13 mouse cellular contexts compared by ENCODE assay signal in genomic region chr8:110676702-110677101, GRCm38 (mm10). TPM values are rescaled to one million over a fixed set of nuclear protein-coding genes. Genes with fewer than 3 reads are reported as not detected.
DNase-seq lines count a peak whose midpoint lies in the region; ATAC-seq and TF ChIP-seq lines count a peak whose summit lies in the region.
"Had no signal": no experiment of that assay in that cellular context is flagged by ENCODE, and none has a peak within 500 bp of the region (broad histone marks: within the 10 kb centered on the region; RNA-seq: fewer than 3 reads in every experiment).

No protein-coding gene starts in this region.

- H3K4me1 ChIP-seq in hindbrain, postnatal 0 days (ENCODE audit: insufficient read depth, low read length), result 0 out of 2 replicates have a peak, but pooled peaks cover 6% of the 10 kb centered on the region
- no peaks in the 10 kb centered on the region for H3K4me1 ChIP-seq in hindbrain, embryonic 16.5 days (ENCODE audit: control insufficient read depth, insufficient read depth, low read depth, low read length)
- peaks cover 63% of the 10 kb centered on the region for H3K4me1 ChIP-seq in embryonic facial prominence, embryonic 13.5 days
- peaks cover 19% of the 10 kb centered on the region for H3K4me1 ChIP-seq in heart, embryonic 16.5 days (ENCODE audit: control insufficient read depth, insufficient read depth, low read length)
- H3K4me1 ChIP-seq in kidney, adult 2 months (ENCODE audit: control insufficient read depth, insufficient read depth, low read length), result no peaks in the 10 kb centered on the region

- no peak overlapping the region for H3K4me3 ChIP-seq in hindbrain, postnatal 0 days (ENCODE audit: low read length)
- H3K4me3 ChIP-seq in hindbrain, embryonic 16.5 days (ENCODE audit: low read length), result no peak overlapping the region
- H3K4me3 ChIP-seq in embryonic facial prominence, embryonic 13.5 days, result no peak overlapping the region
- H3K4me3 ChIP-seq in heart, embryonic 16.5 days (ENCODE audit: low read length), result no peak overlapping the region
- H3K4me3 ChIP-seq in kidney, adult 2 months (ENCODE audit: insufficient read depth, low read depth, low read length), result no peak overlapping the region

- H3K9me3 ChIP-seq in hindbrain, postnatal 0 days (ENCODE audit: low read length), result no peaks in the 10 kb centered on the region
- H3K9me3 ChIP-seq in hindbrain, embryonic 16.5 days (ENCODE audit: control insufficient read depth, low read length), result no peaks in the 10 kb centered on the region
- no peaks in the 10 kb centered on the region for H3K9me3 ChIP-seq in embryonic facial prominence, embryonic 13.5 days
- H3K9me3 ChIP-seq in heart, embryonic 16.5 days (replicated peaks; ENCODE audit: control insufficient read depth, low read length), result no peaks in the 10 kb centered on the region

- no peak overlapping the region for H3K4me2 ChIP-seq in hindbrain, postnatal 0 days (ENCODE audit: low read depth, low read length)
- no peak overlapping the region for H3K4me2 ChIP-seq in hindbrain, embryonic 16.5 days (ENCODE audit: low read length)
- H3K4me2 ChIP-seq in embryonic facial prominence, embryonic 13.5 days, result peak overlapping the region; percentile 27
- no peak overlapping the region for H3K4me2 ChIP-seq in heart, embryonic 16.5 days (ENCODE audit: low read depth, low read length)

- H3K27ac ChIP-seq in hindbrain, postnatal 0 days, result no peak overlapping the region
- no peak overlapping the region for H3K27ac ChIP-seq in hindbrain, embryonic 16.5 days (ENCODE audit: low read depth, low read length)
- peak overlapping the region; percentile 96 for H3K27ac ChIP-seq in embryonic facial prominence, embryonic 13.5 days
- peak overlapping the region; percentile 85 for H3K27ac ChIP-seq in heart, embryonic 16.5 days (ENCODE audit: low read length)
- no peak overlapping the region for H3K27ac ChIP-seq in kidney, adult 2 months (ENCODE audit: insufficient read depth, low read depth, low read length)

- peak; percentile 69 for ATAC-seq in hindbrain, postnatal 0 days
- no peak for ATAC-seq in hindbrain, embryonic 16.5 days
- peak; percentile 87 for ATAC-seq in embryonic facial prominence, embryonic 13.5 days (ENCODE audit: insufficient number of reproducible peaks, insufficient read depth, low FRiP score, low TSS enrichment, low read depth)
- ATAC-seq in heart, embryonic 16.5 days (replicated peaks; ENCODE audit: extremely low read depth, insufficient read depth, low FRiP score), result peak; percentile 56
- ATAC-seq: forebrain, embryonic 14.5 days; liver, postnatal 0 days had no signal

- H3K36me3 ChIP-seq in hindbrain, postnatal 0 days (ENCODE audit: insufficient read depth, low read length), result 0 out of 2 replicates have a peak, but pooled peaks cover 9% of the 10 kb centered on the region
- peaks cover 3% of the 10 kb centered on the region for H3K36me3 ChIP-seq in hindbrain, embryonic 16.5 days (ENCODE audit: control insufficient read depth, insufficient read depth, low read length)
- peaks cover 19% of the 10 kb centered on the region for H3K36me3 ChIP-seq in embryonic facial prominence, embryonic 13.5 days
- H3K36me3 ChIP-seq in heart, embryonic 16.5 days (ENCODE audit: control insufficient read depth, insufficient read depth), result no peaks in the 10 kb centered on the region
- H3K36me3 ChIP-seq in kidney, adult 2 months (ENCODE audit: control insufficient read depth, insufficient read depth, low read length), result no peaks in the 10 kb centered on the region

- WGBS in hindbrain, postnatal 0 days, result 62% methylated on average over 5 of the region's 5 CpGs
- 85% methylated on average over 5 of the region's 5 CpGs for WGBS in hindbrain, embryonic 16.5 days
- 21% methylated on average over 5 of the region's 5 CpGs for WGBS in embryonic facial prominence, embryonic 13.5 days
- WGBS in heart, embryonic 16.5 days, result 32% methylated on average over 5 of the region's 5 CpGs
- WGBS in kidney, adult 2 months, result 86% methylated on average over 5 of the region's 5 CpGs

- H3K27me3 ChIP-seq in hindbrain, postnatal 0 days (ENCODE audit: insufficient read depth, low read length), result no peaks in the 10 kb centered on the region
- H3K27me3 ChIP-seq in hindbrain, embryonic 16.5 days (replicated peaks; ENCODE audit: control insufficient read depth, insufficient read depth, low read length), result no peaks in the 10 kb centered on the region
- no peaks in the 10 kb centered on the region for H3K27me3 ChIP-seq in embryonic facial prominence, embryonic 13.5 days
- H3K27me3 ChIP-seq in heart, embryonic 16.5 days (ENCODE audit: control insufficient read depth, insufficient read depth, low read length), result no peaks in the 10 kb centered on the region
- no peaks in the 10 kb centered on the region for H3K27me3 ChIP-seq in kidney, adult 2 months (replicated peaks; ENCODE audit: control insufficient read depth, insufficient read depth, low read length)
- H3K27me3 ChIP-seq: CH12.LX had no signal

- TF ChIP-seq POLR2A in kidney, adult 2 months (IDR thresholded peaks at IDR 0.05; ENCODE audit: low read depth, low read length), result no peak

- no peak overlapping the region for H3K9ac ChIP-seq in hindbrain, postnatal 0 days (replicated peaks; ENCODE audit: low read length)
- no peak overlapping the region for H3K9ac ChIP-seq in hindbrain, embryonic 16.5 days (ENCODE audit: low read depth, low read length)
- no peak overlapping the region for H3K9ac ChIP-seq in embryonic facial prominence, embryonic 13.5 days
- H3K9ac ChIP-seq in heart, embryonic 16.5 days (ENCODE audit: low read length), result peak overlapping the region; percentile 28; the same call in 1 of the 2 replicates
- H3K9ac ChIP-seq: liver, postnatal 0 days had no signal

- TF ChIP-seq CTCF in hindbrain, postnatal 0 days (IDR thresholded peaks at IDR 0.05; ENCODE audit: low read depth), result no peak
- no peak for TF ChIP-seq CTCF in kidney, adult 2 months (conservative IDR thresholded peaks at IDR 0.05; ENCODE audit: insufficient read depth, insufficient read length, low read depth, low read length)

- no peak for DNase-seq in hindbrain, postnatal 0 days (ENCODE audit: low spot score)
- DNase-seq in mesoderm, embryonic 11.5 days (ENCODE audit: low read depth, low spot score), result peak; percentile 50
- no peak for DNase-seq in layer of hippocampus, adult 9-10 months (ENCODE audit: low spot score)
- DNase-seq in kidney, adult 2 months, result no peak
- DNase-seq in layer of hippocampus, postnatal 25 days (ENCODE audit: extremely low spot score in 1 of 2, low spot score in 1 of 2), result no peak
- DNase-seq: adrenal gland, adult 8-10 months; liver, postnatal 0 days; thymus, postnatal 4 days had no signal

RNA-seq across cellular contexts. Expression of gene Mtss1l, which starts 44.6 kb away (rescaled TPM):
- 76.2 and 81.0 TPM in 2 replicates for total RNA-seq in hindbrain, postnatal 0 days (2014; rRNA removed)
- polyA plus RNA-seq in hindbrain, postnatal 0 days (2015; fragmentation: Nextera tagmentation; extraction: Ambion mirVana), result 32.9 TPM in 2 replicates
- 26.4 and 28.8 TPM in 2 replicates for polyA plus RNA-seq in hindbrain, embryonic 16.5 days (2015; fragmentation: Nextera tagmentation; extraction: Ambion mirVana)
- polyA plus RNA-seq in embryonic facial prominence, embryonic 13.5 days (2015; fragmentation: Nextera tagmentation; extraction: Ambion mirVana), result 11.0 and 12.6 TPM in 2 replicates
- 4.5 and 6.6 TPM in 2 replicates for polyA plus RNA-seq in heart, embryonic 16.5 days (2015; fragmentation: Nextera tagmentation; extraction: Ambion mirVana)
- polyA plus RNA-seq in kidney, adult 2 months (2012; rRNA removed), result 23.0 and 25.2 TPM in 2 replicates
- 100 to 1,000 TPM; 206 to 252 TPM for total RNA-seq in layer of hippocampus, postnatal 25 days (2021)

RNA-seq across cellular contexts. Expression of gene Vac14, which starts 58.3 kb away (rescaled TPM):
- total RNA-seq in hindbrain, postnatal 0 days (2014; rRNA removed), result 42.1 and 44.1 TPM in 2 replicates
- 22.4 and 26.1 TPM in 2 replicates for polyA plus RNA-seq in hindbrain, postnatal 0 days (2015; fragmentation: Nextera tagmentation; extraction: Ambion mirVana)
- 29.9 and 31.2 TPM in 2 replicates for polyA plus RNA-seq in hindbrain, embryonic 16.5 days (2015; fragmentation: Nextera tagmentation; extraction: Ambion mirVana)
- 15.1 and 19.8 TPM in 2 replicates for polyA plus RNA-seq in embryonic facial prominence, embryonic 13.5 days (2015; fragmentation: Nextera tagmentation; extraction: Ambion mirVana)
- polyA plus RNA-seq in heart, embryonic 16.5 days (2015; fragmentation: Nextera tagmentation; extraction: Ambion mirVana), result 15.1 and 15.9 TPM in 2 replicates
- polyA plus RNA-seq in kidney, adult 2 months (2012; rRNA removed), result 36.8 and 39.1 TPM in 2 replicates
- 10 to 100 TPM; 23.7 to 24.5 TPM for total RNA-seq in layer of hippocampus, postnatal 25 days (2021)

Comparison
In these comparisons a context has a peak if more than half of its experiments do, and no peak if none do; other contexts are left out.
1. H3K27ac ChIP-seq: peak in embryonic facial prominence, embryonic 13.5 days (single experiment) and heart, embryonic 16.5 days (single experiment); none in hindbrain, postnatal 0 days (single experiment), hindbrain, embryonic 16.5 days (single experiment) and kidney, adult 2 months (single experiment).